Mouse (Mus musculus): Measurements from ENCODE around the gene Gm4969. TPM values are rescaled to one million over a fixed set of nuclear protein-coding genes. Genes with fewer than 3 reads are reported as not detected.

The Gm4969 gene
- 6.9 and 8.1 TPM in 2 replicates for polyA plus RNA-seq (2015; fragmentation: Nextera tagmentation; extraction: Ambion mirVana)

- H3K27ac ChIP-seq (replicated peaks) = peak within 1 kb of the TSS; percentile 33; the same call in 1 of the 2 replicates
- WGBS = 15% methylated on average over 64 of the region's 64 CpGs
- H3K4me1 ChIP-seq (replicated peaks) = peaks cover 28% of the 10 kb centered on the region
- peak; percentile 75 for ATAC-seq (ENCODE audit: low FRiP score, low read depth)
- peak within 1 kb of the TSS; percentile 7; the same call in 1 of the 2 replicates for H3K9ac ChIP-seq
- H3K4me3 ChIP-seq = peak within 1 kb of the TSS; percentile 38
- no peaks in the 10 kb centered on the region for H3K9me3 ChIP-seq
- no peaks in the 10 kb centered on the region for H3K36me3 ChIP-seq
- 0 out of 2 replicates have a peak, but pooled peaks cover 2% of the 10 kb centered on the region for H3K27me3 ChIP-seq
- H3K4me2 ChIP-seq = peak within 1 kb of the TSS; percentile 69
Observed at GRCm38 (mm10) chr7:19118028-19118771, at the start of gene Gm4969. TSS of gene Gm4969 (minus strand) at chr7:19118368.

GRCm38 (mm10) chr7:19166990-19167389 lies 48.8 kb upstream of the Gm4969 start:
- Histone ChIP-seq H3K9me3 (no peaks in the 10 kb centered on the region), H3K27me3 (peaks cover 27% of the 10 kb centered on the region), H3K27ac (replicated peaks) (no peak overlapping the region), H3K9ac (no peak overlapping the region), H3K4me2 (no peak overlapping the region), H3K36me3 (no peaks in the 10 kb centered on the region), H3K4me3 (no peak overlapping the region), H3K4me1 (replicated peaks) (peaks cover 18% of the 10 kb centered on the region)
- no peak for ATAC-seq (ENCODE audit: low FRiP score, low read depth)
- WGBS = 96% methylated on average over 3 of the region's 3 CpGs

GRCm38 (mm10) chr7:19165656-19166423 lies 47.7 kb upstream of the Gm4969 start, which contains the start of gene Gipr:
TSS of gene Gipr (minus strand) at chr7:19166127.
- Histone ChIP-seq H3K4me1 (replicated peaks) (peaks cover 16% of the 10 kb centered on the region), H3K4me3 (no peak within 1 kb of the TSS)
- no peak for ATAC-seq (ENCODE audit: low FRiP score, low read depth)

GRCm38 (mm10) chr7:19164978-19165377 lies 46.8 kb upstream of the Gm4969 start:
- Histone ChIP-seq H3K27me3 (peaks cover 29% of the 10 kb centered on the region), H3K4me1 (replicated peaks) (peaks cover 23% of the 10 kb centered on the region), H3K4me2 (peak overlapping the region; percentile 40), H3K27ac (replicated peaks) (no peak overlapping the region), H3K36me3 (no peaks in the 10 kb centered on the region), H3K9ac (no peak overlapping the region), H3K9me3 (no peaks in the 10 kb centered on the region), H3K4me3 (no peak overlapping the region)
- WGBS = 5% methylated on average over 13 of the region's 13 CpGs
- no peak for ATAC-seq (ENCODE audit: low FRiP score, low read depth)

More at GRCm38 (mm10) chr7:19165656-19166423, 47.7 kb upstream of the Gm4969 start, which contains the start of gene Gipr:
- H3K36me3 ChIP-seq = no peaks in the 10 kb centered on the region
- H3K27me3 ChIP-seq = peaks cover 29% of the 10 kb centered on the region
- H3K27ac ChIP-seq (replicated peaks) = no peak within 1 kb of the TSS
- WGBS = 12% methylated on average over 14 of the region's 14 CpGs
- H3K9ac ChIP-seq = no peak within 1 kb of the TSS
- peak within 1 kb of the TSS; percentile 40 for H3K4me2 ChIP-seq
- H3K9me3 ChIP-seq = no peaks in the 10 kb centered on the region

- Histone ChIP-seq H3K4me1 (replicated peaks) (peaks cover 31% of the 10 kb centered on the region), H3K9ac (no peak overlapping the region), H3K27me3 (peaks cover 36% of the 10 kb centered on the region), H3K9me3 (no peaks in the 10 kb centered on the region), H3K27ac (replicated peaks) (no peak overlapping the region), H3K4me3 (no peak overlapping the region), H3K4me2 (peak overlapping the region; percentile 40), H3K36me3 (no peaks in the 10 kb centered on the region)
- 4% methylated on average over 6 of the region's 6 CpGs for WGBS
- ATAC-seq (ENCODE audit: low FRiP score, low read depth) = 0 out of 2 replicates have a peak, but pooled peaks have one; percentile 13
Observed at GRCm38 (mm10) chr7:19164189-19164588, 46.0 kb upstream of the Gm4969 start.

- H3K27ac ChIP-seq (replicated peaks) = no peak overlapping the region
- no peak for ATAC-seq (ENCODE audit: low FRiP score, low read depth)
- H3K4me2 ChIP-seq = peak overlapping the region; percentile 40; the same call in 1 of the 2 replicates
- H3K4me3 ChIP-seq = no peak overlapping the region
- no peaks in the 10 kb centered on the region for H3K9me3 ChIP-seq
- H3K27me3 ChIP-seq = peaks cover 38% of the 10 kb centered on the region
- H3K4me1 ChIP-seq (replicated peaks) = peaks cover 32% of the 10 kb centered on the region
- no peak overlapping the region for H3K9ac ChIP-seq
- no peaks in the 10 kb centered on the region for H3K36me3 ChIP-seq
- 25% methylated on average over 12 of the region's 12 CpGs for WGBS
Observed at GRCm38 (mm10) chr7:19163752-19164151, 45.6 kb upstream of the Gm4969 start.

- Histone ChIP-seq H3K4me1 (replicated peaks) (peaks cover 32% of the 10 kb centered on the region), H3K4me2 (no peak overlapping the region), H3K27ac (replicated peaks) (no peak overlapping the region), H3K27me3 (peaks cover 38% of the 10 kb centered on the region), H3K9ac (no peak overlapping the region), H3K4me3 (no peak overlapping the region), H3K9me3 (no peaks in the 10 kb centered on the region), H3K36me3 (no peaks in the 10 kb centered on the region)
- 88% methylated on average over 7 of the region's 7 CpGs for WGBS
- no peak for ATAC-seq (ENCODE audit: low FRiP score, low read depth)
Observed at GRCm38 (mm10) chr7:19162928-19163327, 44.8 kb upstream of the Gm4969 start.

GRCm38 (mm10) chr7:19160115-19160514 lies 41.9 kb upstream of the Gm4969 start:
- H3K4me1 ChIP-seq (replicated peaks) = peaks cover 34% of the 10 kb centered on the region
- peak overlapping the region; percentile 67 for H3K4me2 ChIP-seq
- ATAC-seq (ENCODE audit: low FRiP score, low read depth) = peak; percentile 60
- peaks cover 1% of the 10 kb centered on the region; the same call in 1 of the 2 replicates for H3K36me3 ChIP-seq
- WGBS = 1% methylated on average over 20 of the region's 20 CpGs
- H3K9me3 ChIP-seq = no peaks in the 10 kb centered on the region
- peak overlapping the region; percentile 40 for H3K4me3 ChIP-seq
- H3K9ac ChIP-seq = peak overlapping the region; percentile 37; the same call in 1 of the 2 replicates
- H3K27me3 ChIP-seq = peaks cover 38% of the 10 kb centered on the region
- H3K27ac ChIP-seq (replicated peaks) = no peak overlapping the region

GRCm38 (mm10) chr7:19159411-19159810 lies 41.2 kb upstream of the Gm4969 start:
- Histone ChIP-seq H3K4me1 (replicated peaks) (peaks cover 28% of the 10 kb centered on the region), H3K9ac (peak overlapping the region; percentile 18), H3K36me3 (peaks cover 4% of the 10 kb centered on the region; the same call in 1 of the 2 replicates), H3K4me2 (peak overlapping the region; percentile 67), H3K27me3 (peaks cover 31% of the 10 kb centered on the region), H3K9me3 (no peaks in the 10 kb centered on the region), H3K27ac (replicated peaks) (no peak overlapping the region), H3K4me3 (peak overlapping the region; percentile 40)
- WGBS = 13% methylated on average over 18 of the region's 18 CpGs
- no peak for ATAC-seq (ENCODE audit: low FRiP score, low read depth)

- Histone ChIP-seq H3K9me3 (no peaks in the 10 kb centered on the region), H3K27me3 (peaks cover 24% of the 10 kb centered on the region), H3K9ac (no peak overlapping the region), H3K4me3 (no peak overlapping the region), H3K27ac (replicated peaks) (no peak overlapping the region), H3K4me2 (no peak overlapping the region), H3K4me1 (replicated peaks) (peaks cover 25% of the 10 kb centered on the region), H3K36me3 (peaks cover 9% of the 10 kb centered on the region; the same call in 1 of the 2 replicates)
- 66% methylated on average over 11 of the region's 11 CpGs for WGBS
- no peak for ATAC-seq (ENCODE audit: low FRiP score, low read depth)
Observed at GRCm38 (mm10) chr7:19158601-19159000, 40.4 kb upstream of the Gm4969 start.

- Histone ChIP-seq H3K4me2 (peak overlapping the region; percentile 49), H3K4me1 (replicated peaks) (peaks cover 25% of the 10 kb centered on the region), H3K9me3 (no peaks in the 10 kb centered on the region), H3K9ac (0 out of 2 replicates have a peak overlapping the region, but pooled peaks have one; percentile 10), H3K27ac (replicated peaks) (0 out of 2 replicates have a peak overlapping the region, but pooled peaks have one; percentile 7), H3K4me3 (peak overlapping the region; percentile 18; the same call in 1 of the 2 replicates), H3K36me3 (peaks cover 21% of the 10 kb centered on the region), H3K27me3 (peaks cover 13% of the 10 kb centered on the region)
- WGBS = 6% methylated on average over 30 of the region's 30 CpGs
- peak; percentile 62 for ATAC-seq (ENCODE audit: low FRiP score, low read depth)
Observed at GRCm38 (mm10) chr7:19157160-19157800, 39.1 kb upstream of the Gm4969 start.

Data from hindbrain, embryonic 15.5 days (tissue).